Mouse (Mus musculus) frontal cortex, adult (tissue): ENCODE data around the gene Oaz2.

ENCODE experiments used
- ATAC-seq: cut with Nextera tagmentation; 2 replicates; pipeline ENCODE4 v1.9.2; 2017; ENCODE audit warnings: mild to moderate bottlenecking, moderate library complexity, mixed read lengths; ENCODE audit not compliant: low TSS enrichment

The Oaz2 gene

GRCm38 (mm10) chr9:65667701-65668100 lies at the start of gene Oaz2:
TSS of gene Oaz2 (plus strand) at chr9:65668001.
- ATAC-seq: no peak

- ATAC-seq: no peak
Measured at GRCm38 (mm10) chr9:65619311-65619710, 48.5 kb upstream of the Oaz2 start.

DNA sequence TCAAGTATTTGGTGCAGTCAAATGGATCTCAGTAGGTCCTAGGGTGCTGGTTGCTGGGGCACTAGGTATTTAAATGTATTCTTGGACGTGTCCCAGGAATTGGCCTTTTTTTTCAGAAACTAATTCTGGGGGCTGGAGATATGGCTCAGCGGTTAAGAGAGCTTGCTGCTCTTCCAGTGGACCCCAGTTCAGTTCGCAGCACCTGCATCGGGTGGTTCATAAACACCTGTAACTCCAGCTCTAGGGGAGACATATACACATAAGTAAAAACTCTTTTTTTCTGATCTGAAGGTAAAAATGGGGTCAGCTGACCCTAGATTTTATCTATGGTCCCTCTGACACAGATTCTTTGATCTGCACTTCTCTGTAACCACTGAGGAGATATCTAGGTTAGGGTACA lies 46.6 kb upstream of the Oaz2 start:
- no peak for ATAC-seq

- ATAC-seq: no peak
Measured at GRCm38 (mm10) chr9:65621666-65622065, 46.1 kb upstream of the Oaz2 start.

GRCm38 (mm10) chr9:65622826-65623225 lies 45.0 kb upstream of the Oaz2 start:
- no peak for ATAC-seq

DNA sequence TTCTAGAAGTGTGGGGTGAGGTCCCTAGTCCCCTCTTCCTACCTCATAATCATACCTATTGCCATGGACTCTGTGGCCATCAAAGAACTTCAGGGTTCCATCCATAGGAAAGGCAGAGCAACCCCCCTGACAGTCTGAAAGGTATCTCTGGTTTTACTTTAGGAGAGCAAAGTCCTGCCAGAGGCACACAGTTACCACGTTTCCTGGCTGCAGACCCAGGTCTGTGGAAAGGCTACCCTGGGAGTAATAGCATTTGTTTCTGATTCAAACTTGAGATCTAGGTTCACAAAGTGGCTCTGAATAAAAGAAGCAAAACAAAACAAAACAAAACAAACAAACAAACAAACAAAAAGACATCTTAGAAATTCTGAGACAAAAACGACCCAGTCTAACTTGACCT lies 43.5 kb upstream of the Oaz2 start:
- no peak for ATAC-seq

- ATAC-seq: no peak
Measured at GRCm38 (mm10) chr9:65629025-65629766, 38.6 kb upstream of the Oaz2 start, which contains the start of gene Rbpms2. TSS of gene Rbpms2 (plus strand) at chr9:65629648.

- ATAC-seq: no peak
Measured at GRCm38 (mm10) chr9:65629767-65630630, 37.8 kb upstream of the Oaz2 start.

DNA sequence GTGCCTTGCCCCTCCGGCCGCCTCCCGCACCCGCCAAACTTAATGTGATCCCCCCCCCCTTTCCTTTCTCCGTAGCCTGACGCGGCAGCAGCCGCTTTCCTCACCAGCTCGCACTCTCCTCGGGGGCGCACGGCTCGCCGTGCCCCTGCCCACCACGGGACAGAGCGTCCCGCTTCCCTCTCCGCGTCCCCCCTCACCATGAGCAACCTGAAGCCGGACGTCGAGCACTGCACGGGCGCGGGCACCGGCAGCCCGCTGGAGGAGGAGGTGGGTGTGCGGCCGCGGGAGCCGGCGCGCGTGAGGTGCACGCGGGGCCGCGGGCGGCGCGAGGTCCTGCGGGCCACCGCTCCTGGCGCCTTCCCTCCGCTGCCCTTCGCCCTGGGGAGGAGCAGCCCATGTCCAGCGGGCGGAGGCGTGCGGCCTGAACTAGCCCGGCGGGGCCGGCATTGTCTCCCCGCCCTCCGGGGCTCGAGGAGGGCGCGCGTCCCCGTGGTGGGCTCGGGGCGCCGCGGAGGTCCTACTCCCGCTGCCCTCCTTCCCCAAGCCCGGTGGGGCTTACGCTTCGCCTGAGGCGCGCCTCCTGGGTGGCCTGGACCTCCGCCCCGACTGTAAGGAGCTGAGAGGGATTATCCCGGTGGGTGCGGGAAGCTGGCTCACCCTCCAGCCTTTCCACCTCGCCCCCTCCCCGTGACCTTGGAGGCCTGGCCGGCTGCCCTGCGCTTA lies 37.0 kb upstream of the Oaz2 start:
- no peak for ATAC-seq

DNA sequence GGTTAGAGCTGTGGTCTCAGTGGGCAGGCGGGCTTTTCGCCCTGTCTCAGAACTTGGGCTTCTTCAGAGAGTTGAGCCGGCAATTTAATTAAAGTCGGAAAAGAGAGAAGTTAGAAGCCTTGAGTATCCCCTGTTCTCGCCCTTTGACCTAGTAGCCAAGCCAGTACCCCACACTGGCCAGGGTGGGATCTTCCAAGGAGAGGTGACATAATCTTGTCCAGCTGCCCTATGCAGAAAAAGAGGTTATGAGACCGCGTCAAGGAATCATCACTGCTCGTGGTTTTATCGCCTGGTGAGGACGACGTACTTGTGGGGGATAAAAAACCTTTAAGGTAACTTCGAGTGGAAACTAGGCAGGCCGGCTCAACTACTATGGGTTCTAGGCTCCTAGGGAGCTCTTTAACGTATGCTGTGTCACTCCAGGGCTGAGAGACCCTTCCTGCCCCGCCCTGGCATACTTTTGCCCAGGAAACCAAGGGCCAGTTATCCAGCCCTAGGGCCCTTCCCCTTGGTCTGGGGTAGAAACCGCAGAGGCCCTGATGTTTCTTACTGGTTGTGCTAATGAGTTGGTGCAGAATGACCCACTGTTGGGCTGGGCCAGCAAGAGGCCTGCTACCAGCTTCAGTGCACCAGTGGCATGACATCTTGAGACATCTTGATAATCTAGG lies 36.3 kb upstream of the Oaz2 start:
- no peak for ATAC-seq

DNA sequence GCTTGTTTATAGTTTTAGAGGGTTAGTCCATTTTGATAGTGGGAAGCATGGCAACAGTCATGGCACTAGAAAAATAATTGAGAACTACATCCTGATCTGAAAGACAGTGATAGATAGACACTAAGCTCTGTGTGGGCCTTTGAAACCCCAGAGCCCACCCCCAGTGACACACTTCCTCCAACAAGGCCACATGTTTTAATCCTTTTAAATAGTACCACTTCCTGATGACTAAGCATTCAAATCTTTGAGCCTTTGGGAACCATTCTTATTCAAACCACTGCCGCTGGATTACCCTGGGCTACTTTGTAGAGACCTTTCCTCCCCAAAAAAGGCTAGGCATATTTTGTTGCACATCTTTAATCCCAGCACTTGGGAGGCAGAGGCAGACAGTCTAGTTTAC lies 32.0 kb upstream of the Oaz2 start:
- no peak for ATAC-seq

- no peak for ATAC-seq
Measured at GRCm38 (mm10) chr9:65636926-65637325, 30.9 kb upstream of the Oaz2 start.

GRCm38 (mm10) chr9:65639065-65639464 lies 28.7 kb upstream of the Oaz2 start:
- ATAC-seq: no peak

GRCm38 (mm10) chr9:65640838-65641410 lies 26.9 kb upstream of the Oaz2 start:
- no peak for ATAC-seq

DNA sequence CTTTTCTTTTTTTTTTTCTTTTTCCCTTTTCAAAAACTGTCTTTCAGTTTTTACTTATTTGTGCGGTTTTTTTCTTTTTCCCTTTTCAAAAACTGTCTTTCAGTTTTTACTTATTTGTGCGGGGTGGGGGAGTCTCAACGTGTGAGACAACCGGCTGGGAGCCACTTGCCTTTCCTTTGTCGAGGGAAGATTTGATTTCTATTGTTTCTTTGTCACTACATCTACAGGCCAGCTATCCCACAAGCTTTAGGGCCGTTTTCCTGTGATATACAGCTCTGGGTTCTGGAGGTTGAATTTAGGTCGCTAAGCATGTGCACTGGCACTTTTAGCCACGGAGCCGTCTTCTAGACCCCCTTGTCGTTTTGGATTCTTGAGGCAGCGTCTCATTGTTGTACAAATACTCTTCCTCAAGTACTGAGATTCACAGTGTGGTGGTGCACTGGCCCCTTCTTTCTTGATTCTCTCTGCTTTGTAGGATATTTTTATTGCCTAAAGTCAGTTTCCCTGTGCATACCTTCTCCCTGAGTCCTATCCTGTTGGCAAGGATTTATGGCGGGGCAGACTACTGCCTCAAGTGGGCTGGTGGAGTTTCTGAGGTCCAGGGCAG lies 26.3 kb upstream of the Oaz2 start:
- no peak for ATAC-seq

- ATAC-seq: no peak
Measured at GRCm38 (mm10) chr9:65642546-65642945, 25.3 kb upstream of the Oaz2 start.

GRCm38 (mm10) chr9:65644960-65645359 lies 22.8 kb upstream of the Oaz2 start:
- ATAC-seq: no peak

GRCm38 (mm10) chr9:65645984-65646383 lies 21.8 kb upstream of the Oaz2 start:
- no peak for ATAC-seq

DNA sequence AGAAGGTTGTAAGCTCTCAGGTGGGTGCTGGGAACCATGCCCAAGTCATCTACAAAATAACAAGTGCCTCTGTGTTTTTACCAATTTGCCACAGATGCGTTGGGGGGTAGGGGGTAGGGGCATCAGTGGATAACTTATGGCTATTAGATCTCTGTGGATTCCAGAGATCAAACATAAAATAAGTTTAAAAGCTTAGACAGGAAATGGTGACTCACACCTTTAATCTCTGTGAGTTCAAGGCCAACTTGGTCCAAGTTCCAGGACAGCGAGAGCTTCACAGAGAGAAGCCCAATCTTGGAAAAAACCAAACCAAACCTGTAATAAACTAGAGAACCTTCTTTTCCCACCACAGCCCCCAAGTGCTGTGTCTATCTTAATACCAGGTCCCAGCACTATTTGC lies 21.0 kb upstream of the Oaz2 start:
- no peak for ATAC-seq

DNA sequence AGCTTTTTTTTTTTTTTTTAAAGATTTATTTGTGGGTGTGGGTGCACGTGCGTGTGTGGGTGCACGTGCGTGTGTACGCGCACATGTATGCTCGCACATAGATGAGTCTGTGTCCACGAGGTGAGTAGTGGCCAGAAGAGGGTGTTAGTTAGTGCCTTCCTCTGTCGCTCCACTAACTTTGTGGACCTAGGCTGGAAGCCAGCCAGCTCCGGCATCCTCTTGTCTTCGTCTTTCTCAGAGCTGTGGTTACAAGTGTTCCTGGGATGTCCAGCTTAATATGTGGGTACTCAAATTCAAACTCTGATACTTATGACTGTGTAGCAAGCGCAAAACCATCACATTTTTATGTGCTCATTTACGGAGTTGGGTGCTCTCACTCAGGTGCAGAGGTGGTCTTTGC lies 19.1 kb upstream of the Oaz2 start:
- no peak for ATAC-seq

GRCm38 (mm10) chr9:65649997-65650396 lies 17.8 kb upstream of the Oaz2 start:
- no peak for ATAC-seq
